Mouse (Mus musculus): Measurements from ENCODE around the gene Anxa1. TPM values are rescaled to one million over a fixed set of nuclear protein-coding genes. Genes with fewer than 3 reads are reported as not detected.

The Anxa1 gene
- polyA plus RNA-seq, 1 experiment = 0.90 TPM

- Histone ChIP-seq H3K27ac (ENCODE audit: control insufficient read depth, insufficient read depth, low read depth, low read length) (no peak overlapping the region), H3K36me3 (ENCODE audit: control insufficient read depth, insufficient read depth, low read length) (no peaks in the 10 kb centered on the region), H3K27me3 (ENCODE audit: control insufficient read depth, insufficient read depth, low read length) (no peaks in the 10 kb centered on the region), H3K4me1 (ENCODE audit: control insufficient read depth, insufficient read depth, low read length) (no peaks in the 10 kb centered on the region), H3K4me3 (ENCODE audit: control insufficient read depth, low read depth, low read length) (no peak overlapping the region)
- TF ChIP-seq POLR2A (IDR thresholded peaks at IDR 0.05; ENCODE audit: control insufficient read depth, low read depth, low read length) = no peak
- no peak for TF ChIP-seq CTCF (IDR thresholded peaks at IDR 0.05; ENCODE audit: control insufficient read depth, insufficient read depth, insufficient replicate concordance, low read depth, low read length)
Observed at GRCm38 (mm10) chr19:20361917-20362577, 28.7 kb downstream of the Anxa1 start.

- Histone ChIP-seq H3K27me3 (ENCODE audit: control insufficient read depth, insufficient read depth, low read length) (no peaks in the 10 kb centered on the region), H3K4me1 (ENCODE audit: control insufficient read depth, insufficient read depth, low read length) (no peaks in the 10 kb centered on the region), H3K4me3 (ENCODE audit: control insufficient read depth, low read depth, low read length) (no peak overlapping the region), H3K27ac (ENCODE audit: control insufficient read depth, insufficient read depth, low read depth, low read length) (no peak overlapping the region), H3K36me3 (ENCODE audit: control insufficient read depth, insufficient read depth, low read length) (no peaks in the 10 kb centered on the region)
- TF ChIP-seq CTCF (IDR thresholded peaks at IDR 0.05; ENCODE audit: control insufficient read depth, insufficient read depth, insufficient replicate concordance, low read depth, low read length) = no peak
- TF ChIP-seq POLR2A (IDR thresholded peaks at IDR 0.05; ENCODE audit: control insufficient read depth, low read depth, low read length) = no peak
Observed at GRCm38 (mm10) chr19:20358679-20359078, 32.1 kb downstream of the Anxa1 start.

GRCm38 (mm10) chr19:20345317-20345917 is 45.3 kb downstream of the Anxa1 start:
- H3K27me3 ChIP-seq (ENCODE audit: control insufficient read depth, insufficient read depth, low read length) = no peaks in the 10 kb centered on the region
- H3K27ac ChIP-seq (ENCODE audit: control insufficient read depth, insufficient read depth, low read depth, low read length) = no peak overlapping the region
- no peak overlapping the region for H3K4me3 ChIP-seq (ENCODE audit: control insufficient read depth, low read depth, low read length)
- H3K36me3 ChIP-seq (ENCODE audit: control insufficient read depth, insufficient read depth, low read length) = no peaks in the 10 kb centered on the region
- no peaks in the 10 kb centered on the region for H3K4me1 ChIP-seq (ENCODE audit: control insufficient read depth, insufficient read depth, low read length)
- TF ChIP-seq CTCF (IDR thresholded peaks at IDR 0.05; ENCODE audit: control insufficient read depth, insufficient read depth, insufficient replicate concordance, low read depth, low read length) (peak; percentile 91; the same call in 1 of the 2 replicates), POLR2A (IDR thresholded peaks at IDR 0.05; ENCODE audit: control insufficient read depth, low read depth, low read length) (no peak)

- Histone ChIP-seq H3K27ac (ENCODE audit: control insufficient read depth, insufficient read depth, low read depth, low read length) (no peak overlapping the region), H3K4me1 (ENCODE audit: control insufficient read depth, insufficient read depth, low read length) (no peaks in the 10 kb centered on the region), H3K27me3 (ENCODE audit: control insufficient read depth, insufficient read depth, low read length) (no peaks in the 10 kb centered on the region), H3K36me3 (ENCODE audit: control insufficient read depth, insufficient read depth, low read length) (no peaks in the 10 kb centered on the region), H3K4me3 (ENCODE audit: control insufficient read depth, low read depth, low read length) (peak overlapping the region; percentile 8; the same call in 1 of the 2 replicates)
- TF ChIP-seq POLR2A (IDR thresholded peaks at IDR 0.05; ENCODE audit: control insufficient read depth, low read depth, low read length) (no peak), CTCF (IDR thresholded peaks at IDR 0.05; ENCODE audit: control insufficient read depth, insufficient read depth, insufficient replicate concordance, low read depth, low read length) (no peak)
Observed at GRCm38 (mm10) chr19:20344511-20345316, 46.0 kb downstream of the Anxa1 start.

- no peaks in the 10 kb centered on the region for H3K36me3 ChIP-seq (ENCODE audit: control insufficient read depth, insufficient read depth, low read length)
- no peaks in the 10 kb centered on the region for H3K27me3 ChIP-seq (ENCODE audit: control insufficient read depth, insufficient read depth, low read length)
- TF ChIP-seq CTCF (IDR thresholded peaks at IDR 0.05; ENCODE audit: control insufficient read depth, insufficient read depth, insufficient replicate concordance, low read depth, low read length) (no peak), POLR2A (IDR thresholded peaks at IDR 0.05; ENCODE audit: control insufficient read depth, low read depth, low read length) (no peak)
- H3K4me1 ChIP-seq (ENCODE audit: control insufficient read depth, insufficient read depth, low read length) = no peaks in the 10 kb centered on the region
- H3K27ac ChIP-seq (ENCODE audit: control insufficient read depth, insufficient read depth, low read depth, low read length) = no peak overlapping the region
- H3K4me3 ChIP-seq (ENCODE audit: control insufficient read depth, low read depth, low read length) = no peak overlapping the region
Observed at GRCm38 (mm10) chr19:20344052-20344451, 46.7 kb downstream of the Anxa1 start.

Other genes starting within 250 kb of the Anxa1 start
- gene Aldh1a1, start 101.8 kb upstream of the Anxa1 start, polyA plus RNA-seq (2012; rRNA removed) = 80.3 and 95.7 TPM in 2 replicates

All from testis, adult 2 months (tissue).